17 mouse cellular contexts compared by ENCODE assay signal in genomic region chr10:21606931-21607330, GRCm38 (mm10). TPM values are rescaled to one million over a fixed set of nuclear protein-coding genes. Genes with fewer than 3 reads are reported as not detected.
DNase-seq lines count a peak whose midpoint lies in the region; ATAC-seq lines count a peak whose summit lies in the region.
"Had no signal": no experiment of that assay in that cellular context is flagged by ENCODE, and none has a peak within 500 bp of the region (broad histone marks: within the 10 kb centered on the region; RNA-seq: fewer than 3 reads in every experiment).

No protein-coding gene starts in this region.

- 46% methylated on average over 5 of the region's 5 CpGs for WGBS in heart, embryonic 13.5 days
- WGBS in heart, embryonic 10.5 days = 70% methylated on average over 5 of the region's 5 CpGs
- 49% methylated on average over 5 of the region's 5 CpGs for WGBS in midbrain, embryonic 14.5 days
- WGBS in midbrain, embryonic 13.5 days = 61% methylated on average over 5 of the region's 5 CpGs

- H3K4me2 ChIP-seq in heart, embryonic 13.5 days = no peak overlapping the region
- no peak overlapping the region for H3K4me2 ChIP-seq in midbrain, embryonic 14.5 days (ENCODE audit: low read length)
- no peak overlapping the region for H3K4me2 ChIP-seq in midbrain, embryonic 13.5 days (replicated peaks)
- H3K4me2 ChIP-seq: embryonic facial prominence, embryonic 13.5 days; heart, embryonic 15.5 days; hindbrain, embryonic 15.5 days; liver, embryonic 15.5 days had no signal

- H3K9ac ChIP-seq in heart, embryonic 13.5 days = no peak overlapping the region
- no peak overlapping the region for H3K9ac ChIP-seq in midbrain, embryonic 14.5 days (replicated peaks; ENCODE audit: low read length)
- no peak overlapping the region for H3K9ac ChIP-seq in midbrain, embryonic 13.5 days (replicated peaks)
- H3K9ac ChIP-seq: embryonic facial prominence, embryonic 13.5 days; heart, embryonic 15.5 days; hindbrain, embryonic 15.5 days; liver, embryonic 15.5 days had no signal

- no peak for DNase-seq in heart, embryonic 10.5 days (ENCODE audit: low spot score)
- DNase-seq in midbrain, embryonic 14.5 days = peak; percentile 20
- DNase-seq in adrenal gland, postnatal 25 days = peak; percentile 86
- peak; percentile 72 for DNase-seq in lung, postnatal 36 days
- DNase-seq in MN1 (ENCODE audit: low spot score) = no peak
- DNase-seq: right cerebral cortex, postnatal 25 days; thymus, postnatal 36 days had no signal

- no peak overlapping the region for H3K4me3 ChIP-seq in heart, embryonic 13.5 days
- H3K4me3 ChIP-seq in heart, embryonic 10.5 days = no peak overlapping the region
- no peak overlapping the region for H3K4me3 ChIP-seq in midbrain, embryonic 14.5 days (replicated peaks; ENCODE audit: low read depth, low read length)
- no peak overlapping the region for H3K4me3 ChIP-seq in midbrain, embryonic 13.5 days (replicated peaks)
- H3K4me3 ChIP-seq: embryonic facial prominence, embryonic 13.5 days; heart, embryonic 15.5 days; hindbrain, embryonic 15.5 days; liver, embryonic 15.5 days had no signal

- no peaks in the 10 kb centered on the region for H3K36me3 ChIP-seq in heart, embryonic 13.5 days
- H3K36me3 ChIP-seq in heart, embryonic 10.5 days = no peaks in the 10 kb centered on the region
- no peaks in the 10 kb centered on the region for H3K36me3 ChIP-seq in midbrain, embryonic 14.5 days (ENCODE audit: control insufficient read depth, insufficient read depth, low read length)
- no peaks in the 10 kb centered on the region for H3K36me3 ChIP-seq in midbrain, embryonic 13.5 days
- H3K36me3 ChIP-seq: embryonic facial prominence, embryonic 13.5 days; heart, embryonic 15.5 days; hindbrain, embryonic 15.5 days; liver, embryonic 15.5 days had no signal

- no peak for ATAC-seq in heart, embryonic 13.5 days (ENCODE audit: extremely low read depth, insufficient number of reproducible peaks, low FRiP score, low TSS enrichment)
- ATAC-seq in midbrain, embryonic 14.5 days (ENCODE audit: low FRiP score, low TSS enrichment) = no peak
- ATAC-seq in midbrain, embryonic 13.5 days = no peak
- ATAC-seq: midbrain, embryonic 16.5 days had no signal

- peaks cover 32% of the 10 kb centered on the region for H3K4me1 ChIP-seq in heart, embryonic 13.5 days
- H3K4me1 ChIP-seq in heart, embryonic 10.5 days = peaks cover 11% of the 10 kb centered on the region
- 0 out of 2 replicates have a peak, but pooled peaks cover 7% of the 10 kb centered on the region for H3K4me1 ChIP-seq in midbrain, embryonic 14.5 days (ENCODE audit: control insufficient read depth, insufficient read depth, low read length)
- H3K4me1 ChIP-seq in midbrain, embryonic 13.5 days (replicated peaks) = peaks cover 6% of the 10 kb centered on the region; the same call in 1 of the 2 replicates

- no peaks in the 10 kb centered on the region for H3K9me3 ChIP-seq in heart, embryonic 13.5 days
- H3K9me3 ChIP-seq in heart, embryonic 10.5 days = no peaks in the 10 kb centered on the region
- no peaks in the 10 kb centered on the region for H3K9me3 ChIP-seq in midbrain, embryonic 14.5 days (ENCODE audit: control insufficient read depth, low read length)
- H3K9me3 ChIP-seq in midbrain, embryonic 13.5 days = no peaks in the 10 kb centered on the region
- H3K9me3 ChIP-seq: embryonic facial prominence, embryonic 13.5 days; heart, embryonic 15.5 days; hindbrain, embryonic 15.5 days; liver, embryonic 15.5 days had no signal

- peak overlapping the region; percentile 36; the same call in 1 of the 2 replicates for H3K27ac ChIP-seq in heart, embryonic 13.5 days (replicated peaks)
- no peak overlapping the region for H3K27ac ChIP-seq in heart, embryonic 10.5 days
- H3K27ac ChIP-seq in midbrain, embryonic 14.5 days (replicated peaks; ENCODE audit: low read depth, low read length) = no peak overlapping the region
- H3K27ac ChIP-seq in midbrain, embryonic 13.5 days = no peak overlapping the region
- H3K27ac ChIP-seq: embryonic facial prominence, embryonic 13.5 days; heart, embryonic 15.5 days; hindbrain, embryonic 15.5 days; liver, embryonic 15.5 days had no signal

- H3K27me3 ChIP-seq in heart, embryonic 13.5 days (replicated peaks) = no peaks in the 10 kb centered on the region
- no peaks in the 10 kb centered on the region for H3K27me3 ChIP-seq in heart, embryonic 10.5 days (ENCODE audit: insufficient read depth, poor library complexity, severe bottlenecking)
- H3K27me3 ChIP-seq in midbrain, embryonic 14.5 days (ENCODE audit: control insufficient read depth, insufficient read depth, low read length) = no peaks in the 10 kb centered on the region
- H3K27me3 ChIP-seq in midbrain, embryonic 13.5 days = no peaks in the 10 kb centered on the region
- H3K27me3 ChIP-seq: embryonic facial prominence, embryonic 13.5 days; heart, embryonic 15.5 days; hindbrain, embryonic 15.5 days; liver, embryonic 15.5 days had no signal

RNA-seq across cellular contexts. Expression of gene 1700020N01Rik, which starts 14.0 kb away (rescaled TPM):
- polyA plus RNA-seq in heart, embryonic 13.5 days (2015; fragmentation: Nextera tagmentation; extraction: Ambion mirVana) = not detected in 2 replicates
- polyA plus RNA-seq in heart, embryonic 10.5 days (2016; fragmentation: Nextera tagmentation; extraction: Ambion mirVana) = 0.14 and 0.29 TPM in 2 replicates
- polyA plus RNA-seq in midbrain, embryonic 14.5 days (2014; fragmentation: Nextera tagmentation; extraction: Ambion mirVana) = not detected in 2 replicates
- not detected in 2 replicates for polyA plus RNA-seq in midbrain, embryonic 13.5 days (2015; fragmentation: Nextera tagmentation; extraction: Ambion mirVana)
- 0.39 TPM in 1 of 2 replicates, not detected in the other for total RNA-seq in adrenal gland, postnatal 25 days (2021)
- total RNA-seq: left cerebral cortex, postnatal 36 days; neutrophil, adult 5-6 weeks had no signal
- polyA plus RNA-seq: embryonic facial prominence, embryonic 13.5 days; heart, embryonic 15.5 days; hindbrain, embryonic 15.5 days; liver, embryonic 15.5 days; midbrain, embryonic 16.5 days; stomach, embryonic 14.5 days had no signal

Comparison
In these comparisons a context has a peak if more than half of its experiments do, and no peak if none do; other contexts are left out.
1. DNase-seq: peak in midbrain, embryonic 14.5 days (single experiment), adrenal gland, postnatal 25 days (single experiment) and lung, postnatal 36 days (single experiment); none in heart, embryonic 10.5 days (single experiment) and MN1 (single experiment).